Mouse (Mus musculus): ENCODE measurements at regions not wholly inside any gene's neighbourhood (a gene's known extent, or its start where the extent isn't known, plus 50 kb on each side); places are given as distances from the start of the nearest gene placed in this dataset.

DNA sequence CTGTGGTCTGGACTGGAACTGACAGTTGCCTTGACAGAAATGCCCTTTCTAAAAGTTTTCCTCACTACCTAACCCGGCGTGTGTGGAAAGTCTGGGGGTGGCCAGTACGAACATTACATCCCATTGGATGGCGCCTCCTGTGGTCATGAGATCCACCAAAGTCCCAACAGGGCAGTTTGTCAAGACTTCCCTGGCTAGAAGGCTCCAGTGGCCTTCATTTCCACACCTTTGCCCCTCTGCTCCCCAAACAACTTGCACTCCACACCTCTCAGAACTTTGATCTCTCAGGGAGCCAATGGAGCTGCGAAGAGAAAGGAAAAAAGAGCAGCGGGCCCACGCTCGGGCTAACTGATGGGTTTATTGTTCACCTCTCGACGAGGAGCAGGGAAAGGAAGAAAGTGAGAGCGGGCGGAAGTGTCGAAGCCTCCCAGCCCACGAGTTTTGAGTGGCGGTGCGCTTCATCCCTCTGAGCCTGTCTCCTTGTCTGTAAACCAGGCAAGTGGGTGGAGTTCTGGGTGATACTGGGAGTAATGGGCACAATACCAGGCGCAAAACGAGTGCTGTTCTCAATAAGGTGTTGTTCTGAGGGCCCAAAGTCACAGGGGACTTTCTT lies 126.9 kb upstream of the Bcor start:
- TF ChIP-seq CTCF (IDR thresholded peaks at IDR 0.05; ENCODE audit: borderline replicate concordance, control insufficient read depth, extremely low read depth, insufficient read depth, low read length, poor library complexity): no peak
- no peak for TF ChIP-seq POLR2A (IDR thresholded peaks at IDR 0.05; ENCODE audit: control insufficient read depth, extremely low read depth, insufficient read depth, low read length, poor library complexity)

Data from thymus, adult 2 months (tissue).